Mouse (Mus musculus) frontal cortex, postnatal 25 days (tissue): ENCODE measurements around the gene Dock9.
A peak's percentile ranks its signal among the peaks of the same experiment; 100 is the strongest.

ENCODE experiments used
- DNase-seq, 2 experiments: peaks; one replicate each; pipeline ENCODE4 v3.0.0; 2022; ENCODE audit warnings: low spot score in 2 of 2

The Dock9 gene

GRCm38 (mm10) chr14:121797457-121798410 is at the start of gene Dock9:
TSS of gene Dock9 (minus strand) at chr14:121797837.
- peak; percentile 61 to 62 for DNase-seq

- DNase-seq = no peak
These were observed 46.8 kb upstream of the Dock9 start for GRCm38 (mm10) chr14:121844486-121844885.

- no peak for DNase-seq
These were observed 42.6 kb upstream of the Dock9 start for GRCm38 (mm10) chr14:121840217-121840616.

- no peak for DNase-seq
These were observed 40.5 kb upstream of the Dock9 start for GRCm38 (mm10) chr14:121838161-121838560.

GRCm38 (mm10) chr14:121833001-121833520 is 35.4 kb upstream of the Dock9 start:
- DNase-seq = no peak

- no peak for DNase-seq
These were observed 32.3 kb upstream of the Dock9 start for GRCm38 (mm10) chr14:121829816-121830442.

- DNase-seq = no peak
These were observed 29.5 kb upstream of the Dock9 start for GRCm38 (mm10) chr14:121827091-121827490.

GRCm38 (mm10) chr14:121825521-121826445 is 28.1 kb upstream of the Dock9 start:
- no peak for DNase-seq

GRCm38 (mm10) chr14:121824322-121825103 is 26.9 kb upstream of the Dock9 start:
- no peak for DNase-seq

- no peak for DNase-seq
These were observed 25.4 kb upstream of the Dock9 start for GRCm38 (mm10) chr14:121822997-121823396.

- no peak for DNase-seq
These were observed 24.9 kb upstream of the Dock9 start for GRCm38 (mm10) chr14:121822506-121822905.

- DNase-seq = no peak
These were observed 9.2 kb upstream of the Dock9 start for GRCm38 (mm10) chr14:121806791-121807190.

GRCm38 (mm10) chr14:121806316-121806715 is 8.7 kb upstream of the Dock9 start:
- DNase-seq = no peak

- no peak for DNase-seq
These were observed 6.8 kb upstream of the Dock9 start for GRCm38 (mm10) chr14:121804461-121804860.

- no peak for DNase-seq
These were observed 3.3 kb upstream of the Dock9 start for GRCm38 (mm10) chr14:121800962-121801361.

GRCm38 (mm10) chr14:121799112-121799511 is 1.5 kb upstream of the Dock9 start:
- DNase-seq = no peak

- DNase-seq = peak; percentile 77 to 79
These were observed 768 bp upstream of the Dock9 start for GRCm38 (mm10) chr14:121798411-121798799.

GRCm38 (mm10) chr14:121796571-121797456 is 823 bp downstream of the Dock9 start:
- DNase-seq = peak in 1 of 2 experiments; percentile 15

GRCm38 (mm10) chr14:121795536-121795935 is 2.1 kb downstream of the Dock9 start:
- DNase-seq = no peak

- no peak for DNase-seq
These were observed 4.0 kb downstream of the Dock9 start for GRCm38 (mm10) chr14:121793639-121794038.
